Mouse (Mus musculus) liver (tissue): ENCODE measurements at regions not wholly inside any gene's neighbourhood (a gene's known extent, or its start where the extent isn't known, plus 50 kb on each side); places are given as distances from the start of the nearest gene placed in this dataset.

ENCODE experiments used
- DNase-seq: peaks from one replicate; pipeline ENCODE4 v3.0.0-alpha.2; 2020; ENCODE audit warnings: mixed read lengths

DNA sequence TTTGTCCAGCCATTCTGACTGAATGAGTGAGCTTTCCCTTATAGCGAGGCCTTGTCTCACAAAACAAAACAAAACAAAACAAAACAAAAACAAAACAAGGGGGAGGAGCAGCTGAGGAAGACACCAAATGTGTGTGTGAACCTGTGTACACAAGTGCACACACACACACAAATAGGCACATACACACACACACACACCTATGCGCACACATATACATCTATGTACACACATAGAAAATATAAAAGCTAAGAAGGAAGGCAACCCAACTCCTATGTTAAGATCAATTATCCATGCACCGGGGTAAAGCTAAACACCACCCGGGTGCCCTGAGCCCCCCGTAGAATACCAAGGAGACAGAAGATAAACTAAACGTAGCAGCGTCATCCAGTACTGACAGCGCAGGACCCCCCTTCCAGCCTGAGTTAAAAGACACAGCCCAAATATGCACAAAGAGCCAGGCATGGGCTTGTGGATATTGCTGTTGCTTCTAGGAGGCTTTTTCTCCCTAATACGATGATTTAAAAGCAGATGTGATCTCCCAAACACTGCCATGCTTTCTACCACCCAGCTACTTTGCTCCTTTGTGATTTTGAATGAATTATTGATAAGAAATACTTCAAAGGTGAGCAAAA is 108.4 kb upstream of the Ptbp2 start:
- DNase-seq = no peak

GRCm38 (mm10) chr3:119890911-119891310 is 106.6 kb upstream of the Ptbp2 start:
- no peak for DNase-seq

DNA sequence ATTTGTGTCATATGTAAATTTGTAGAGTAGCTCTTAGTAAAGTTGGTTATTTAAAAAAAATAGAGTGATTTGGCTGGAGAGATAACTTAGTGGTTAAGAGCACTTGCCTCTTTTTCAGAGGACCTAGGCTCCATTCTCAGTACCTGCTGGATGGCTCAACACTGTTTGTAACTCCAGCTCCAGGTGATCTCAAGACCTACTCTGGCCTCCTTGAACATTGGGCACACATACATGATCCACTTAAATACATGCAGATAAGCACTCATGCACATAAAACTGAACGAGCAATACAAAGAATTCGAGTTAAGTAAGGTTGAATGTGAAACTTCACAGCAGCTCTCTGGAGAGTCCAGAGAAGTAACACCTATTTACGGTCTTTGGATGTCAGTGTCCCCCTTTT is 104.2 kb upstream of the Ptbp2 start:
- DNase-seq = no peak

- no peak for DNase-seq
Observed at GRCm38 (mm10) chr3:119876395-119876794, 92.1 kb upstream of the Ptbp2 start.

DNA sequence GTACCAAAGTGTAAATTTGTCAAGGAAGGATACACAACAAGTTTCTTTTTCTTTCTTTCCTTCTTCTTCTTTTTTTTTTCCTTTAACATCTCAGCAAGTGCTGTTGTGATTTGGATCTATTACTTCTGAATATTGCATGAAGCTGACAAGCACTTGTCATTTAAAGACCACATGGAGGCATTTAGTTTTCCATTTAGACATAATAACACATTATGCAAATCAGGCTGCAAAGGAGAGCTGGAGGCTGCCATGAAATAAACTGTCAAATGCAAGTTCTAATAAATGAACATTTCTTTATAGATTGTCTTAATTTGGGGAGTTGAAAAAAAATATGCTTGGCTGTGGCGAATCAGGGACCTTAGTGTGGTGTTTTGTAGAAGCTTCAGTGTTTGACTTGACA is 90.8 kb upstream of the Ptbp2 start:
- DNase-seq = no peak

- DNase-seq = no peak
Observed at GRCm38 (mm10) chr3:119862194-119862957, 78.1 kb upstream of the Ptbp2 start.
